ENCODE assay signal across 9 mouse cellular contexts in genomic region chr7:141491151-141491550, GRCm38 (mm10). TPM values are rescaled to one million over a fixed set of nuclear protein-coding genes. Genes with fewer than 3 reads are reported as not detected.
A peak's percentile ranks its signal among the peaks of the same experiment; 100 is the strongest.
DNase-seq lines count a peak whose midpoint lies in the region; ATAC-seq and TF ChIP-seq lines count a peak whose summit lies in the region.
"Had no signal": no experiment of that assay in that cellular context is flagged by ENCODE, and none has a peak within 500 bp of the region (broad histone marks: within the 10 kb centered on the region; RNA-seq: fewer than 3 reads in every experiment).

No protein-coding gene starts in this region.

- no peak overlapping the region for H3K4me3 ChIP-seq in heart, adult 2 months
- H3K4me3 ChIP-seq in thymus, adult 2 months (ENCODE audit: control insufficient read depth, insufficient read depth, low read length): no peak overlapping the region
- H3K4me3 ChIP-seq in liver, embryonic 15.5 days (replicated peaks): no peak overlapping the region
- H3K4me3 ChIP-seq: hindbrain, embryonic 13.5 days had no signal

- DNase-seq in heart, adult 2 months: no peak
- no peak for DNase-seq in heart, adult 8-10 months (ENCODE audit: low spot score)
- peak; percentile 29 for DNase-seq in thymus, postnatal 25 days
- DNase-seq in thymus, adult 2 months: no peak
- DNase-seq in left cerebral cortex, postnatal 4 days: no peak
- no peak for DNase-seq in MN1 (ENCODE audit: low spot score)
- DNase-seq in left cerebral cortex, adult 11 months (ENCODE audit: low spot score): no peak

- H3K4me2 ChIP-seq in liver, embryonic 15.5 days: no peak overlapping the region
- H3K4me2 ChIP-seq: hindbrain, embryonic 13.5 days had no signal

- intact Hi-C loops in heart, adult 2 months (cut with DNase I): no loop called here
- intact Hi-C loops in left cerebral cortex, postnatal 4 days (cut with DNase I): no loop called here

- H3K27ac ChIP-seq in heart, adult 2 months: no peak overlapping the region
- no peak overlapping the region for H3K27ac ChIP-seq in thymus, adult 2 months (ENCODE audit: control insufficient read depth, insufficient read depth, low read length)
- no peak overlapping the region for H3K27ac ChIP-seq in liver, embryonic 15.5 days (replicated peaks)
- H3K27ac ChIP-seq: hindbrain, embryonic 13.5 days had no signal

- no peak for TF ChIP-seq POLR2A in heart, adult 2 months (IDR thresholded peaks at IDR 0.05; ENCODE audit: insufficient read depth, low read depth, low read length)
- TF ChIP-seq POLR2A in thymus, adult 2 months (IDR thresholded peaks at IDR 0.05; ENCODE audit: control insufficient read depth, extremely low read depth, insufficient read depth, low read length, poor library complexity): no peak

- no peak overlapping the region for H3K9ac ChIP-seq in heart, adult 2 months (ENCODE audit: low read depth, low read length)
- H3K9ac ChIP-seq in liver, embryonic 15.5 days: no peak overlapping the region
- H3K9ac ChIP-seq: hindbrain, embryonic 13.5 days had no signal

- TF ChIP-seq EP300 in heart, adult 2 months (IDR thresholded peaks at IDR 0.05; ENCODE audit: insufficient read depth, low read depth, low read length): no peak

- no peaks in the 10 kb centered on the region; the same call in 1 of the 2 replicates for H3K36me3 ChIP-seq in heart, adult 2 months (ENCODE audit: control insufficient read depth, insufficient read depth, low read length)
- no peaks in the 10 kb centered on the region for H3K36me3 ChIP-seq in thymus, adult 2 months (ENCODE audit: control insufficient read depth, insufficient read depth, low read length)
- H3K36me3 ChIP-seq in liver, embryonic 15.5 days (replicated peaks): peaks cover 31% of the 10 kb centered on the region

- no peaks in the 10 kb centered on the region for H3K9me3 ChIP-seq in liver, embryonic 15.5 days (replicated peaks)
- H3K9me3 ChIP-seq: hindbrain, embryonic 13.5 days had no signal

- ATAC-seq in liver, embryonic 15.5 days (ENCODE audit: insufficient read depth): peak; percentile 53

- no peaks in the 10 kb centered on the region for H3K27me3 ChIP-seq in heart, adult 2 months (ENCODE audit: control insufficient read depth, insufficient read depth, low read length)
- H3K27me3 ChIP-seq in thymus, adult 2 months (ENCODE audit: control insufficient read depth, insufficient read depth, low read length): no peaks in the 10 kb centered on the region
- no peaks in the 10 kb centered on the region for H3K27me3 ChIP-seq in liver, embryonic 15.5 days
- H3K27me3 ChIP-seq: hindbrain, embryonic 13.5 days had no signal

- TF ChIP-seq CTCF in heart, adult 2 months (IDR thresholded peaks at IDR 0.05): peak; percentile 49
- no peak for TF ChIP-seq CTCF in thymus, adult 2 months (IDR thresholded peaks at IDR 0.05; ENCODE audit: borderline replicate concordance, control insufficient read depth, extremely low read depth, insufficient read depth, low read length, poor library complexity)

- 69% methylated on average over 2 of the region's 2 CpGs for WGBS in heart, adult 2 months
- 95% methylated on average over 2 of the region's 2 CpGs for WGBS in thymus, adult 2 months
- 29% methylated on average over 2 of the region's 2 CpGs for WGBS in liver, embryonic 15.5 days (ENCODE audit: insufficient replicate concordance)

- H3K4me1 ChIP-seq in heart, adult 2 months (ENCODE audit: control insufficient read depth, insufficient read depth, low read length): no peaks in the 10 kb centered on the region
- no peaks in the 10 kb centered on the region for H3K4me1 ChIP-seq in thymus, adult 2 months (replicated peaks; ENCODE audit: control insufficient read depth, insufficient read depth, low read length)
- peaks cover 3% of the 10 kb centered on the region; the same call in 1 of the 2 replicates for H3K4me1 ChIP-seq in liver, embryonic 15.5 days (replicated peaks)

- H3K79me2 ChIP-seq in heart, adult 2 months (replicated peaks; ENCODE audit: control insufficient read depth, insufficient read depth, low read length): no peaks in the 10 kb centered on the region

RNA-seq across cellular contexts. Expression of gene Tspan4, which starts 16.1 kb away (rescaled TPM):
- 10 to 100 TPM; 17.1 to 40.0 TPM for total RNA-seq in heart, adult 2 months (2021)
- polyA plus RNA-seq in heart, adult 2 months (2012; rRNA removed): 61.9 and 77.5 TPM in 2 replicates
- 10 to 100 TPM; 25.8 to 45.3 (median 42.8) TPM for total RNA-seq in heart, adult 8-10 months (2022)
- polyA plus RNA-seq in thymus, adult 2 months (2012; rRNA removed): 36.9 and 45.1 TPM in 2 replicates
- polyA plus RNA-seq in liver, embryonic 15.5 days (2015; fragmentation: Nextera tagmentation; extraction: Ambion mirVana): 47.7 and 55.0 TPM in 2 replicates
- 10 to 100 TPM; 33.5 to 35.9 TPM for total RNA-seq in left cerebral cortex, postnatal 4 days (2021)

RNA-seq across cellular contexts. Expression of gene Polr2l, which starts 16.2 kb away (rescaled TPM):
- total RNA-seq in heart, adult 2 months (2021): 10 to 100 TPM; 71.7 to 82.8 TPM
- 62.6 and 64.4 TPM in 2 replicates for polyA plus RNA-seq in heart, adult 2 months (2012; rRNA removed)
- 10 to 100 TPM; 75.5 to 93.4 (median 84.3) TPM for total RNA-seq in heart, adult 8-10 months (2022)
- 31.1 and 39.3 TPM in 2 replicates for polyA plus RNA-seq in thymus, adult 2 months (2012; rRNA removed)
- polyA plus RNA-seq in liver, embryonic 15.5 days (2015; fragmentation: Nextera tagmentation; extraction: Ambion mirVana): 41.7 and 43.9 TPM in 2 replicates
- total RNA-seq in left cerebral cortex, postnatal 4 days (2021): 10 to 100 TPM; 38.5 to 40.1 TPM

RNA-seq across cellular contexts. Expression of gene Cd151, which starts 24.0 kb away (rescaled TPM):
- total RNA-seq in heart, adult 2 months (2021): 100 to 1,000 TPM; 272 to 334 TPM
- 395 and 491 TPM in 2 replicates for polyA plus RNA-seq in heart, adult 2 months (2012; rRNA removed)
- total RNA-seq in heart, adult 8-10 months (2022): 100 to 1,000 TPM; 331 to 351 (median 345) TPM
- 132 and 186 TPM in 2 replicates for polyA plus RNA-seq in thymus, adult 2 months (2012; rRNA removed)
- 5.0 and 6.3 TPM in 2 replicates for polyA plus RNA-seq in liver, embryonic 15.5 days (2015; fragmentation: Nextera tagmentation; extraction: Ambion mirVana)
- total RNA-seq in left cerebral cortex, postnatal 4 days (2021): 10 to 100 TPM; 46.7 to 50.6 TPM

RNA-seq across cellular contexts. Expression of gene Cracr2b, which starts 30.3 kb away (rescaled TPM):
- total RNA-seq in heart, adult 2 months (2021): 10 to 100 TPM; 15.4 to 19.4 TPM
- 23.8 and 35.0 TPM in 2 replicates for polyA plus RNA-seq in heart, adult 2 months (2012; rRNA removed)
- total RNA-seq in heart, adult 8-10 months (2022): 10 to 100 TPM; 17.7 to 24.2 (median 19.1) TPM
- polyA plus RNA-seq in thymus, adult 2 months (2012; rRNA removed): 10.0 and 14.9 TPM in 2 replicates
- 3.9 and 5.2 TPM in 2 replicates for polyA plus RNA-seq in liver, embryonic 15.5 days (2015; fragmentation: Nextera tagmentation; extraction: Ambion mirVana)
- total RNA-seq in left cerebral cortex, postnatal 4 days (2021): 1 to 10 TPM; 4.4 to 4.9 TPM

RNA-seq across cellular contexts. Expression of gene Pnpla2, which starts 36.2 kb away (rescaled TPM):
- total RNA-seq in heart, adult 2 months (2021): 100 to 1,000 TPM; 398 to 572 TPM
- polyA plus RNA-seq in heart, adult 2 months (2012; rRNA removed): 597 and 669 TPM in 2 replicates
- 100 to 1,000 TPM; 419 to 549 (median 431) TPM for total RNA-seq in heart, adult 8-10 months (2022)
- polyA plus RNA-seq in thymus, adult 2 months (2012; rRNA removed): 256 and 296 TPM in 2 replicates
- 13.9 and 15.3 TPM in 2 replicates for polyA plus RNA-seq in liver, embryonic 15.5 days (2015; fragmentation: Nextera tagmentation; extraction: Ambion mirVana)
- total RNA-seq in left cerebral cortex, postnatal 4 days (2021): 10 to 100 TPM; 13.9 to 16.0 TPM

Comparison
In these comparisons a context has a peak if more than half of its experiments do, and no peak if none do; other contexts are left out.
1. RNA of gene Cd151, which starts 24.0 kb away (total RNA-seq): 331 to 351 TPM in heart, adult 8-10 months and 272 to 334 TPM in heart, adult 2 months; 46.7 to 50.6 TPM in left cerebral cortex, postnatal 4 days; every median in the first group is over 4 times any median in the second.